Mouse (Mus musculus) kidney, postnatal 0 days (tissue): ENCODE data around the gene Itpr2. TPM values are rescaled to one million over a fixed set of nuclear protein-coding genes. Genes with fewer than 3 reads are reported as not detected.

ENCODE experiments used
- ATAC-seq: fragments of 200-750 bp; cut with Nextera tagmentation; replicated peaks from 2 replicates; pipeline ENCODE4 v1.8.0; 2017; ENCODE audit warnings: low read depth, moderate number of reproducible peaks, moderate TSS enrichment, moderate library complexity; ENCODE audit not compliant: low FRiP score
- DNase-seq: peaks from one replicate; pipeline ENCODE4 v3.0.0-alpha.2; 2016; ENCODE audit warnings: low spot score
- H3K27ac ChIP-seq: fragments of 300-500 bp; sonication (generic); 2 replicates; pipeline ENCODE4 v1.5.1; 2014; ENCODE audit warnings: mild to moderate bottlenecking
- H3K27me3 ChIP-seq: fragments of 300-500 bp; sonication (generic); 2 replicates; pipeline ENCODE4 v1.6.1; 2014; ENCODE audit warnings: low read length, mixed read lengths; ENCODE audit not compliant: insufficient read depth
- H3K36me3 ChIP-seq: fragments of 300-500 bp; sonication (generic); 2 replicates; pipeline ENCODE4 v1.6.1; 2014; ENCODE audit warnings: low read length, mixed read lengths; ENCODE audit not compliant: insufficient read depth
- H3K4me1 ChIP-seq: fragments of 300-500 bp; sonication (generic); replicated peaks from 2 replicates; pipeline ENCODE4 v1.6.1; 2014; ENCODE audit warnings: antibody characterized with exemption, low read length, mixed read lengths; ENCODE audit not compliant: insufficient read depth
- H3K4me2 ChIP-seq: fragments of 300-500 bp; sonication (generic); 2 replicates; pipeline ENCODE4 v1.6.1; 2014; ENCODE audit warnings: mild to moderate bottlenecking, low read length, moderate library complexity, mixed read lengths
- H3K4me3 ChIP-seq: fragments of 300-500 bp; sonication (generic); replicated peaks from 2 replicates; pipeline ENCODE4 v1.5.1; 2014; ENCODE audit warnings: low read depth, low read length
- H3K9ac ChIP-seq: fragments of 300-500 bp; sonication (generic); 2 replicates; pipeline ENCODE4 v1.6.1; 2014; ENCODE audit warnings: low read depth, low read length
- H3K9me3 ChIP-seq: fragments of 300-500 bp; sonication (generic); replicated peaks from 2 replicates; pipeline ENCODE4 v1.6.1; 2016; ENCODE audit warnings: low read length, inconsistent platforms, mixed read lengths
- CTCF ChIP-seq: IDR thresholded peaks from 2 replicates; pipeline ENCODE4 v1.5.1; 2016; ENCODE audit warnings: antibody characterized with exemption, low read depth, mild to moderate bottlenecking, moderate library complexity
- WGBS: fragments of 180-500 bp; shearing (Covaris S2); extraction: QIAGEN DNeasy Blood & Tissue Kit; methylation state at CpG from one replicate; pipeline ENCODE4 v1.1.7; 2014; 5-methylcytosine and 5-hydroxymethylcytosine counted together
- polyA plus RNA-seq: library from polyadenylated mRNA; unstranded; fragments of >200 nt; fragmentation: Nextera tagmentation; extraction: Ambion mirVana; gene quantifications from 2 replicates; pipeline ENCODE4 v1.2.1, GENCODE M21; 2015

The Itpr2 gene
- polyA plus RNA-seq, 1 experiment from 2014 or later, result 17.4 TPM

- Histone ChIP-seq H3K36me3 (no peaks in the 10 kb centered on the region), H3K4me2 (no peak overlapping the region), H3K4me1 (no peaks in the 10 kb centered on the region), H3K27ac (no peak overlapping the region), H3K27me3 (no peaks in the 10 kb centered on the region), H3K9me3 (no peaks in the 10 kb centered on the region), H3K9ac (no peak overlapping the region), H3K4me3 (no peak overlapping the region)
- WGBS, result 81% methylated on average over 10 of the region's 10 CpGs
- DNase-seq (no peak), ATAC-seq (no peak)
- no peak for TF ChIP-seq CTCF
Measured at GRCm38 (mm10) chr6:146454520-146455511, 47.2 kb downstream of the Itpr2 start.

- DNase-seq, result peak; percentile 19
Measured at GRCm38 (mm10) chr6:146452474-146452873, 49.5 kb downstream of the Itpr2 start.

GRCm38 (mm10) chr6:146446032-146446704 lies 55.9 kb downstream of the Itpr2 start:
- Histone ChIP-seq H3K9ac (no peak overlapping the region), H3K4me1 (no peaks in the 10 kb centered on the region), H3K27ac (no peak overlapping the region), H3K27me3 (no peaks in the 10 kb centered on the region), H3K4me3 (no peak overlapping the region), H3K36me3 (no peaks in the 10 kb centered on the region), H3K9me3 (no peaks in the 10 kb centered on the region), H3K4me2 (no peak overlapping the region)
- no peak for DNase-seq
- TF ChIP-seq CTCF, result no peak
- no peak for ATAC-seq
- WGBS, result 89% methylated on average over 11 of the region's 11 CpGs

More at GRCm38 (mm10) chr6:146452474-146452873, 49.5 kb downstream of the Itpr2 start:
- TF ChIP-seq CTCF, result no peak
- H3K4me3 ChIP-seq, result no peak overlapping the region
- H3K9ac ChIP-seq, result no peak overlapping the region
- no peak overlapping the region for H3K4me2 ChIP-seq
- H3K36me3 ChIP-seq, result no peaks in the 10 kb centered on the region
- 63% methylated on average over 16 of the region's 16 CpGs for WGBS
- ATAC-seq, result no peak
- H3K9me3 ChIP-seq, result no peaks in the 10 kb centered on the region
- H3K4me1 ChIP-seq, result no peaks in the 10 kb centered on the region
- H3K27me3 ChIP-seq, result no peaks in the 10 kb centered on the region
- no peak overlapping the region for H3K27ac ChIP-seq

- Histone ChIP-seq H3K4me3 (no peak overlapping the region), H3K9ac (no peak overlapping the region), H3K4me1 (no peaks in the 10 kb centered on the region), H3K9me3 (no peaks in the 10 kb centered on the region), H3K27me3 (no peaks in the 10 kb centered on the region), H3K4me2 (no peak overlapping the region), H3K36me3 (no peaks in the 10 kb centered on the region), H3K27ac (no peak overlapping the region)
- DNase-seq, result no peak
- WGBS, result 67% methylated on average over 2 of the region's 2 CpGs
- TF ChIP-seq CTCF, result no peak
- ATAC-seq, result no peak
Measured at GRCm38 (mm10) chr6:146439826-146440225, 62.2 kb downstream of the Itpr2 start.

- ATAC-seq, result no peak
- no peak for TF ChIP-seq CTCF
- H3K36me3 ChIP-seq, result no peaks in the 10 kb centered on the region
- WGBS, result 64% methylated on average over 10 of the region's 10 CpGs
- no peak overlapping the region for H3K9ac ChIP-seq
- H3K9me3 ChIP-seq, result no peaks in the 10 kb centered on the region
- no peak overlapping the region for H3K27ac ChIP-seq
- H3K4me3 ChIP-seq, result no peak overlapping the region
- no peaks in the 10 kb centered on the region for H3K4me1 ChIP-seq
- no peak for DNase-seq
- no peaks in the 10 kb centered on the region for H3K27me3 ChIP-seq
- no peak overlapping the region for H3K4me2 ChIP-seq
Measured at GRCm38 (mm10) chr6:146439071-146439818, 62.8 kb downstream of the Itpr2 start.

- Histone ChIP-seq H3K9ac (no peak overlapping the region), H3K27me3 (no peaks in the 10 kb centered on the region), H3K36me3 (no peaks in the 10 kb centered on the region), H3K4me2 (no peak overlapping the region), H3K27ac (no peak overlapping the region), H3K9me3 (no peaks in the 10 kb centered on the region), H3K4me3 (no peak overlapping the region), H3K4me1 (no peaks in the 10 kb centered on the region)
- no peak for TF ChIP-seq CTCF
- no peak for DNase-seq
- ATAC-seq, result no peak
- WGBS, result 83% methylated on average over 7 of the region's 7 CpGs
Measured at GRCm38 (mm10) chr6:146438057-146438456, 64.0 kb downstream of the Itpr2 start.
